Mouse (Mus musculus) intestine, postnatal 0 days (tissue): ENCODE data around the gene Kctd7. TPM values are rescaled to one million over a fixed set of nuclear protein-coding genes. Genes with fewer than 3 reads are reported as not detected.

Experiments used
- ATAC-seq: fragments of 200-750 bp; cut with Nextera tagmentation; 2 replicates; pipeline ENCODE4 v1.8.0; 2017; ENCODE audit warnings: mild to moderate bottlenecking, moderate TSS enrichment, moderate library complexity
- H3K27ac ChIP-seq: fragments of 300-500 bp; sonication (generic); 2 replicates; pipeline ENCODE4 v1.5.1; 2014; ENCODE audit warnings: mild to moderate bottlenecking, low read depth, low read length, moderate library complexity
- H3K27me3 ChIP-seq: fragments of 300-500 bp; sonication (generic); replicated peaks from 2 replicates; pipeline ENCODE4 v1.6.1; 2014; ENCODE audit warnings: low read length, mixed read lengths; ENCODE audit not compliant: control insufficient read depth, insufficient read depth
- H3K36me3 ChIP-seq: fragments of 300-500 bp; sonication (generic); 2 replicates; pipeline ENCODE4 v1.6.1; 2014; ENCODE audit warnings: mild to moderate bottlenecking, moderate library complexity; ENCODE audit not compliant: control insufficient read depth, insufficient read depth
- H3K4me1 ChIP-seq: fragments of 300-500 bp; sonication (generic); replicated peaks from 2 replicates; pipeline ENCODE4 v1.6.1; 2014; ENCODE audit warnings: antibody characterized with exemption, low read length, mixed read lengths; ENCODE audit not compliant: control insufficient read depth, insufficient read depth
- H3K4me2 ChIP-seq: fragments of 300-500 bp; sonication (generic); replicated peaks from 2 replicates; pipeline ENCODE4 v1.6.1; 2014; ENCODE audit warnings: low read depth, mild to moderate bottlenecking, moderate library complexity
- H3K4me3 ChIP-seq: fragments of 300-500 bp; sonication (generic); 2 replicates; pipeline ENCODE4 v1.5.1; 2014; ENCODE audit warnings: low read depth, low read length
- H3K9ac ChIP-seq: fragments of 300-500 bp; sonication (generic); 2 replicates; pipeline ENCODE4 v1.6.1; 2014; ENCODE audit warnings: mild to moderate bottlenecking, low read depth, low read length
- H3K9me3 ChIP-seq: fragments of 300-500 bp; sonication (generic); 2 replicates; pipeline ENCODE4 v1.6.1; 2016; ENCODE audit warnings: mixed run types; ENCODE audit not compliant: control insufficient read depth
- CTCF ChIP-seq: sonication (generic); IDR thresholded peaks from 2 replicates; pipeline ENCODE4 v1.5.1; 2016; ENCODE audit warnings: low read depth, mild to moderate bottlenecking, control low read depth, antibody characterized with exemption, moderate library complexity
- WGBS: fragments of 180-500 bp; shearing (Covaris S2); extraction: QIAGEN DNeasy Blood & Tissue Kit; methylation state at CpG from one replicate; pipeline ENCODE4 v1.1.7; 2014; 5-methylcytosine and 5-hydroxymethylcytosine counted together
- polyA plus RNA-seq: library from polyadenylated mRNA; unstranded; fragments of >200 nt; fragmentation: Nextera tagmentation; extraction: Ambion mirVana; gene quantifications from 2 replicates; pipeline ENCODE4 v1.2.1, GENCODE M21; 2015

Gene Kctd7
- polyA plus RNA-seq, 1 experiment from 2014 or later = 2.4 TPM

GRCm38 (mm10) chr5:130154286-130154685 is 9.6 kb downstream of the Kctd7 start:
- Histone ChIP-seq H3K27me3 (no peaks in the 10 kb centered on the region), H3K4me2 (no peak overlapping the region), H3K9ac (no peak overlapping the region), H3K27ac (no peak overlapping the region), H3K4me3 (no peak overlapping the region), H3K36me3 (peaks cover 11% of the 10 kb centered on the region), H3K4me1 (no peaks in the 10 kb centered on the region), H3K9me3 (no peaks in the 10 kb centered on the region)
- 79% methylated on average over 2 of the region's 2 CpGs for WGBS
- no peak for TF ChIP-seq CTCF
- ATAC-seq = no peak

- no peak for TF ChIP-seq CTCF
- Histone ChIP-seq H3K4me2 (no peak overlapping the region), H3K4me3 (no peak overlapping the region), H3K4me1 (no peaks in the 10 kb centered on the region), H3K27ac (no peak overlapping the region), H3K9me3 (no peaks in the 10 kb centered on the region), H3K27me3 (no peaks in the 10 kb centered on the region), H3K36me3 (no peaks in the 10 kb centered on the region), H3K9ac (no peak overlapping the region)
- ATAC-seq = no peak
- WGBS = 82% methylated on average over 4 of the region's 4 CpGs
Observed at GRCm38 (mm10) chr5:130158545-130158944, 13.9 kb downstream of the Kctd7 start.

- WGBS = 64% methylated on average over 7 of the region's 7 CpGs
- H3K4me2 ChIP-seq = no peak overlapping the region
- no peak overlapping the region for H3K27ac ChIP-seq
- no peaks in the 10 kb centered on the region for H3K36me3 ChIP-seq
- no peak for ATAC-seq
- no peaks in the 10 kb centered on the region for H3K4me1 ChIP-seq
- no peaks in the 10 kb centered on the region for H3K27me3 ChIP-seq
- no peaks in the 10 kb centered on the region for H3K9me3 ChIP-seq
- TF ChIP-seq CTCF = no peak
- H3K4me3 ChIP-seq = no peak overlapping the region
- H3K9ac ChIP-seq = no peak overlapping the region
Observed at GRCm38 (mm10) chr5:130159761-130160201, 15.1 kb downstream of the Kctd7 start.

- no peak for ATAC-seq
- Histone ChIP-seq H3K27ac (no peak overlapping the region), H3K27me3 (no peaks in the 10 kb centered on the region), H3K4me2 (no peak overlapping the region), H3K4me1 (no peaks in the 10 kb centered on the region), H3K9ac (no peak overlapping the region), H3K9me3 (no peaks in the 10 kb centered on the region), H3K36me3 (no peaks in the 10 kb centered on the region), H3K4me3 (no peak overlapping the region)
- 4% methylated on average over 7 of the region's 7 CpGs for whole genome bisulfite sequencing
- TF ChIP-seq CTCF = peak; percentile 89
Observed at GRCm38 (mm10) chr5:130163670-130164069, 19.0 kb downstream of the Kctd7 start.

GRCm38 (mm10) chr5:130165213-130165612 is 20.6 kb downstream of the Kctd7 start:
- Histone ChIP-seq H3K27ac (no peak overlapping the region), H3K9ac (no peak overlapping the region), H3K36me3 (no peaks in the 10 kb centered on the region), H3K4me3 (no peak overlapping the region), H3K4me1 (no peaks in the 10 kb centered on the region), H3K9me3 (no peaks in the 10 kb centered on the region), H3K27me3 (no peaks in the 10 kb centered on the region), H3K4me2 (no peak overlapping the region)
- TF ChIP-seq CTCF = no peak
- WGBS = 82% methylated on average over 4 of the region's 4 CpGs
- ATAC-seq = no peak

- WGBS = 35% methylated on average over 6 of the region's 6 CpGs
- ATAC-seq = no peak
Observed at GRCm38 (mm10) chr5:130169109-130169508, 24.4 kb downstream of the Kctd7 start.

More at GRCm38 (mm10) chr5:130169109-130169508, 24.4 kb downstream of the Kctd7 start:
- H3K4me1 ChIP-seq = peaks cover 7% of the 10 kb centered on the region; the same call in 1 of the 2 replicates
- no peak overlapping the region for H3K9ac ChIP-seq
- no peak overlapping the region for H3K4me2 ChIP-seq
- no peak for TF ChIP-seq CTCF
- H3K36me3 ChIP-seq = no peaks in the 10 kb centered on the region
- H3K27me3 ChIP-seq = no peaks in the 10 kb centered on the region
- no peaks in the 10 kb centered on the region for H3K9me3 ChIP-seq
- H3K27ac ChIP-seq = no peak overlapping the region
- no peak overlapping the region for H3K4me3 ChIP-seq
